Mouse (Mus musculus) heart, embryonic 10.5 days (tissue): ENCODE measurements around the gene Bcat2. TPM values are rescaled to one million over a fixed set of nuclear protein-coding genes. Genes with fewer than 3 reads are reported as not detected.
A peak's percentile ranks its signal among the peaks of the same experiment; 100 is the strongest.

Source experiments
- DNase-seq: peaks from one replicate; pipeline ENCODE4 v3.0.0-alpha.2; 2017; ENCODE audit warnings: low spot score
- H3K27ac ChIP-seq: fragments of 300-500 bp; sonication (generic); 2 replicates; pipeline ENCODE4 v1.5.1; 2016; ENCODE audit warnings: mild to moderate bottlenecking
- H3K27me3 ChIP-seq: fragments of 300-500 bp; sonication (generic); 2 replicates; pipeline ENCODE4 v1.6.1; 2016; ENCODE audit warnings: mild to moderate bottlenecking; ENCODE audit not compliant: poor library complexity, insufficient read depth, severe bottlenecking
- H3K36me3 ChIP-seq: fragments of 300-500 bp; sonication (generic); 2 replicates; pipeline ENCODE4 v1.6.1; 2016; ENCODE audit warnings: mild to moderate bottlenecking, moderate library complexity
- H3K4me1 ChIP-seq: fragments of 300-500 bp; sonication (generic); 2 replicates; pipeline ENCODE4 v1.6.1; 2016; ENCODE audit warnings: mild to moderate bottlenecking
- H3K4me3 ChIP-seq: fragments of 300-500 bp; sonication (generic); 2 replicates; pipeline ENCODE4 v1.5.1; 2016; ENCODE audit warnings: mild to moderate bottlenecking, moderate library complexity
- H3K9me3 ChIP-seq: fragments of 300-500 bp; sonication (generic); 2 replicates; pipeline ENCODE4 v1.6.1; 2016; ENCODE audit warnings: mild to moderate bottlenecking, moderate library complexity
- WGBS: fragments of 180-500 bp; shearing (Covaris S2); methylation state at CpG from one replicate; pipeline ENCODE4 v1.1.7; 2016; 5-methylcytosine and 5-hydroxymethylcytosine counted together
- polyA plus RNA-seq: library from polyadenylated mRNA; unstranded; fragments of >200 nt; fragmentation: Nextera tagmentation; extraction: Ambion mirVana; gene quantifications from 2 replicates; pipeline ENCODE4 v1.2.1, GENCODE M21; 2016

Bcat2 gene
- polyA plus RNA-seq, 1 experiment from 2014 or later, result 76.7 TPM

DNA sequence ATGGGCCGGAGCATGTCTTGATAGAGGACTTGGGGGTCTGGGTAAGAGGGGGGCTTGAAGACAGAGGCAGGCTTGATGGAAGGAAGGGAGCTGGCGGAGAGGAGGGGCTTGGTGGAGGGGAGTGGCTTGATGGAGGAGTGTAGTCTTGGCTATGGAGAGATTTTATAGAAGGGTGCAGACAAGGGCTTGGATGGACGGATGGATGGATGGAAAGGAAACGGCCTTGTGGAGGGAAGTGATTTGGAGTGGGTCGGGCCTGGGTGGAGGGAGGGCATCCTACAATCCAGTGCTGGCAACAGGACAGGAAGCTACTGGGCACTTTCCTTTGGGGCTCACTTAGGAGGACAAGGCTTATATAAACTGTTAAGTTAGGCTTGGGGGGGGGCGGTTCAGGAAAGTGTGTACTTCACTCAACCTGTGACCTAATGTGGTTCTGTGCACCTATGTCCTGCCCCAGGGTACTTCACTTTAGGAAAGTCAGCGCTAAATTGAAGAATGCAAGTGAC, 56.7 kb downstream of the Bcat2 start:
- Histone ChIP-seq H3K4me1 (peaks cover 16% of the 10 kb centered on the region), H3K36me3 (0 out of 2 replicates have a peak, but pooled peaks cover 4% of the 10 kb centered on the region), H3K9me3 (no peaks in the 10 kb centered on the region), H3K27ac (peak overlapping the region; percentile 91; the same call in 1 of the 2 replicates), H3K4me3 (no peak overlapping the region), H3K27me3 (peaks cover 73% of the 10 kb centered on the region)
- WGBS, result 70% methylated on average over 7 of the region's 7 CpGs
- no peak for DNase-seq

DNA sequence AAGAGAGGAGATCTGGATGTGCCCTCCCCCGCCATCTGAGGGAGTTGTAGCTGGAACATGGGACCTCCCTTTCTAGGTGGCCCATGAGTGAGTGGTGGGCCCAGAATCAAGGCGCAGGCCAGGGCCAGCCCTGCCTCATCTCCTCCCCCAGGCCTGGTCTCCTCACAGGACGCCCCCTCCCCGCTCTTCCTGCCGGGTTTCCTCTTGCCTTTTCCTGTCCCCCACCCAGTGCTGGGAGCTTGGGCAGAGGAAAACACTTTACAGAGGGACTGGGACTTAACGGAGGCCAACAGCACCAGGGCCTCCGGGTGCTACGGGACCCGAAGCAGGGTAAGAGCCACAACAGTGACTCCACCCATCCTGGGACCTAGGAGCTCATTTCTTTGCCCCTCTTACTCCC, 57.3 kb downstream of the Bcat2 start, which contains the start of gene Rasip1:
Gene Rasip1 (plus strand): TSS at position 228 of the 400 bp plus-strand sequence.
- peaks cover 19% of the 10 kb centered on the region for H3K4me1 ChIP-seq
- 51% methylated on average over 9 of the region's 9 CpGs for WGBS
- H3K27me3 ChIP-seq, result peaks cover 79% of the 10 kb centered on the region

DNA sequence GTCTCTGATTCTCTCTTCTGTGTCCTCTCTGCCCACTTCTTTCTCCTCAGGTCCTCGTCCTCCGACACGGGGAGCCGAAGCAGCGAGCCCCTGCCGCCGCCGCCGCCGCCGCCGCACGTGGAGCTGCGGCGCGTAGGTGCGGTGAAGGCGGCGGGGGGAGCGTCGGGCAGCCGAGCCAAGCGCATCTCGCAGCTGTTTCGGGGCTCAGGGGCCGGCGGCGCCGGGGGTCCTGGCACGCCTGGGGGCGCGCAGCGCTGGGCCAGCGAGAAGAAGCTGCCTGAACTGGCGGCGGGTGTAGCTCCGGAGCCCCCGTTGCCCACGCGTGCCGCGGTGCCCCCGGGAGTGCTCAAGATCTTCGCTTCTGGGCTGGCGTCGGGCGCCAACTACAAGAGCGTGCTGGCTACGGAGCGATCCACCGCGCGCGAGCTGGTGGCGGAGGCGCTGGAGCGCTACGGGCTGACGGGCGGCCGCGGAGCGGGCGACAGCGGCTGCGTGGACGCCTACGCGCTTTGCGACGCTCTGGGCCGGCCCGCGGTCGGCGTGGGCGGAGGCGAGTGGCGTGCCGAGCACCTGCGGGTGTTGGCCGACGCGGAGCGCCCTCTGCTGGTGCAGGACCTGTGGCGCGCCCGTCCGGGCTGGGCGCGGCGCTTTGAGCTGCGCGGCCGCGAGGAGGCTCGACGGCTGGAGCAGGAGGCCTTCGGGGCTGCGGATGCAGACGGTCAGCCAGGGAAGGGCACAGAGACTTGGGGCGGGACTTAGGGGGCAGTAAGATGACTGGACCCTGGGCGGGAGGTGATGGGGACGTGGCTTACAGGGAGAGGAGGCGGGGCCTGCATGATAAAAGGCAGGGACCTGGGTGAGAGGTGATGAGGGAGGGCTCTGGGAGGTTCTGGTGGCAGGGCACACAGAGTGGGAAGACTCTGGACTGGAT, 58.7 kb downstream of the Bcat2 start:
- 1% methylated on average over 105 of the region's 105 CpGs for WGBS
- DNase-seq, result peak; percentile 91
- peaks cover 25% of the 10 kb centered on the region for H3K4me1 ChIP-seq
- H3K27ac ChIP-seq, result peak overlapping the region; percentile 91
- peak overlapping the region; percentile 75 for H3K4me3 ChIP-seq
- peaks cover 77% of the 10 kb centered on the region for H3K27me3 ChIP-seq
- 0 out of 2 replicates have a peak, but pooled peaks cover 11% of the 10 kb centered on the region for H3K36me3 ChIP-seq
- H3K9me3 ChIP-seq, result no peaks in the 10 kb centered on the region

More for the DNA sequence above, 57.3 kb downstream of the Bcat2 start, which contains the start of gene Rasip1:
- peak within 1 kb of the TSS; percentile 91 for H3K27ac ChIP-seq
- H3K36me3 ChIP-seq, result 0 out of 2 replicates have a peak, but pooled peaks cover 6% of the 10 kb centered on the region
- H3K9me3 ChIP-seq, result no peaks in the 10 kb centered on the region
- no peak for DNase-seq
- peak within 1 kb of the TSS; percentile 75 for H3K4me3 ChIP-seq

DNA sequence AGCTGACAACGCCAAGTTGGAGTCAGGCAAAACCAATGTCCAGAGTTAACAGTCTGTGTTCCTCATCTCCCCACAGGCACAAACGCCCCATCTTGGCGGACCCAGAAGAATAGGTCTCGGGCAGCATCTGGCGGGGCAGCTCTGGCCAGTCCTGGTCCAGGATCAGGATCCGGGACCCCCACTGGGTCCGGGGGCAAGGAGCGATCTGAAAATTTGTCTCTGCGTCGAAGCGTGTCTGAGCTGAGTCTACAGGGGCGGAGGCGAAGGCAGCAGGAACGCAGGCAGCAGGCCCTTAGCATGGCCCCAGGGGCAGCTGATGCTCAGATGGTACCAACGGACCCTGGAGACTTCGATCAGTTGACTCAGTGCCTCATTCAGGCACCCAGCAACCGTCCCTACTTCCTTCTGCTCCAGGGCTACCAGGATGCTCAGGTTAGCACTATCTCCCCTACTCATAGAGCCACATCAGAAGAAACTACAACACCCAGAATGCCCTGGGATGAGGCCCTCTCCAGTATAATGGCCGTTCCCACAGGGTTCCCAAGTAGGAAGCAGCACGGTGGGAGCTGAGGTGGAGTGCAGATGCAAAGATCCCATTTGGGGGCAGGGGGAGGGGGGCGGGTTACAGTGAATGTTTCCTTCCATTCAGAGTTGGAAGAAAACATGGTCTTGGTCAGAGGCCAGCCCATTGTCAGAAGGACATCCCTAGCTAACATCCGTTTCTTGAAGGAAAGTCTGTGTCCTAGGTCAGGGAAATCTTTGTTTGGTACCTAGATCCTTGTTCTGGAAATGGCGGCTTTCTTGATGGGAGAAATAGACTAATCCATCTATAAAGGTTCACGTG, 60.3 kb downstream of the Bcat2 start:
- H3K27ac ChIP-seq, result no peak overlapping the region
- H3K4me1 ChIP-seq, result peaks cover 25% of the 10 kb centered on the region
- H3K36me3 ChIP-seq, result 0 out of 2 replicates have a peak, but pooled peaks cover 12% of the 10 kb centered on the region
- WGBS, result 66% methylated on average over 23 of the region's 23 CpGs
- H3K27me3 ChIP-seq, result peaks cover 62% of the 10 kb centered on the region
- no peaks in the 10 kb centered on the region for H3K9me3 ChIP-seq
- 0 out of 2 replicates have a peak overlapping the region, but pooled peaks have one; percentile 13 for H3K4me3 ChIP-seq
- no peak for DNase-seq

DNA sequence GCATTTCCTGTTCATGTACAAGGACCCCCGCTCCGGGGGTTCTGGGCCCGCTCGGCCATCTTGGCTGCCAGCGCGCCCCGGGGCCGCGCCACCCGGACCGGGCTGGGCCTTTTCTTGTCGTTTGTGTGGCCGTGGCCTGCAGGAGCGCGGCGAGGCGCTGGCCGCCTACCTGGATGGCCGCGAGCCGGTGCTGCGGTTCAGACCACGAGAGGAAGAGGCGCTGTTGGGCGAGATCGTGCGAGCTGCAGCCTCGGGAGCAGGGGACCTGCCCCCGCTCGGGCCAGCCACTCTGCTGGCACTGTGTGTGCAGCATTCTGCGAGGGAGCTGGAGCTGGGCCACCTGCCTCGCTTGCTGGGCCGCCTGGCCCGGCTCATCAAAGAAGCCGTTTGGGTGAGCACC, 62.5 kb downstream of the Bcat2 start:
- WGBS, result 18% methylated on average over 35 of the region's 35 CpGs
- no peak for DNase-seq
- Histone ChIP-seq H3K4me1 (peaks cover 33% of the 10 kb centered on the region), H3K27me3 (peaks cover 42% of the 10 kb centered on the region), H3K27ac (peak overlapping the region; percentile 87), H3K36me3 (peaks cover 26% of the 10 kb centered on the region), H3K4me3 (peak overlapping the region; percentile 54), H3K9me3 (no peaks in the 10 kb centered on the region)

DNA sequence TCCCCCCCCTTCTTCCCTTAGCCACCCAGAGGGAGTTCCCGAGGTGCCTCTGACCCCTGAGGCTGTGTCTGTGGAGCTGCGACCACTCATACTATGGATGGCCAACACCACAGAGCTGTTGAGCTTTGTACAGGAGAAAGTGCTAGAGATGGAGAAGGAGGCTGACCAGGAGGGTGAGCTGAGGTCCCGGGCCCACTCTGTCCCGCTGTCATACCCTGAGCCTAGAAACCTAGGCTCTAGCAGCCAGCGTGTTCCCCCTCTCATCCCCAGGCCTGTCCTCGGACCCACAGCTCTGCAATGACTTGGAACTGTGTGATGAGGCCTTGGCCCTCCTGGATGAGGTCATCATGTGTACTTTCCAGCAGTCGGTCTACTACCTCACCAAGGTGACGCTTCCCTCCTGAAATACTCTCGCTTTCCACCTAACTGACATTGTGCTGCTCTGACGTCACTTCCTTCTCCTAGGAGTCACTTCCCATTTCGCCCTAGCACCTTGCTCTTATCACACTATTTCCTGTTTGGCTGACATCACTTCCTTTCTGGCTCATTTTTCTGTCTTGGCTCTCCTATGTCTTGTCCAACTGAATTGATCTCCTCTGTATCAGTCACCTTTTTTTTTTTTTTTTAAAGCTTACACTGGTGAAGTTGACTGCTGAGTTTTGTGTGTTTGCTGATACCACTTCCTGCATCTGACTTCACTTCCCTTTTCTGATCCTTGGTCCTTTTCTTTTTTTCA, 65.2 kb downstream of the Bcat2 start:
- H3K9me3 ChIP-seq, result no peaks in the 10 kb centered on the region
- DNase-seq, result no peak
- H3K36me3 ChIP-seq, result peaks cover 26% of the 10 kb centered on the region
- H3K27ac ChIP-seq, result no peak overlapping the region; the same call in 1 of the 2 replicates
- peaks cover 19% of the 10 kb centered on the region for H3K27me3 ChIP-seq
- WGBS, result 72% methylated on average over 11 of the region's 11 CpGs
- H3K4me3 ChIP-seq, result no peak overlapping the region
- H3K4me1 ChIP-seq, result peaks cover 45% of the 10 kb centered on the region

DNA sequence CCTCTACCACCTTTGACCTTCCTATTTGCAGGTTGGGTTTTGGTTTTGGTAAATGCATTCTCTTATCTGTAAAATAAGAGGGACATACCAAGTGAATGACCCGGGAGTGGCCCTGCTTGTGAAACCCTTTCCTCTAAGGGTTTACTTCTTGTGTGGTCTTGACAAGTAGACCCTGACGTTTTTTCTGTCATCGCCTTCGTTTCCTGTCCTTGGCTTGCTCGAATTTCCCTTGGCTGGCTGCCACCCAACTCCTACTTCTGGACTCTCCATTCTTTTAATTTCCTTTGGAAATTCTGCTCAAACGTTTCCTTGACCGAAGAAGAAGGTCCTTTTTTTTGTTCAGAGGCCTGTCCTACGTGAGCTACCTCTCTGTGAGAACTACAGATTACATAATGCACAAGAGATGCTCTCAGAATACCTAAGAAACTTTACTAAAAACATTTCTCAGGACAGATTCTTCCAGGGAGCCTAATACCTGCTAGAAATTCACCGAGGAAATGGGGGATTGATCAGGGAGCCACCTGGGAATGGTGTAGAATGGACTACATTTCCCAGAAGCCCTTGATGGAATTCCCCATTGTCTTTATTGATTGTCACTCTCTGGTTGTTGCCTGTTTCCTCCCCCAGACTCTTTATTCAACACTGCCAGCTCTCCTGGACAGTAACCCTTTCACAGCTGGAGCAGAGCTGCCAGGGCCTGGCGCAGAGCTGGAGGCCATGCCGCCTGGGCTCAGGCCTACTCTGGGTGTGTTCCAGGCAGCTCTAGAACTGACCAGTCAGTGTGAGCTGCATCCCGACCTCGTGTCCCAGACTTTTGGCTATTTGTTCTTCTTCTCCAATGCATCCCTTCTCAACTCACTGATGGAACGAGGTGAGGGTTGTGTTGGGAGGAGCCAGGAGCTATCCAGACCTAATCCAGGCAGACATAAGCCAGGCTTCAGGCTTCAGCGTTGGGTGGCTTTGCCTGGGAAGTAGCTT, 66.0 kb downstream of the Bcat2 start:
- H3K9me3 ChIP-seq, result no peaks in the 10 kb centered on the region
- H3K4me1 ChIP-seq, result peaks cover 46% of the 10 kb centered on the region
- WGBS, result 68% methylated on average over 15 of the region's 15 CpGs
- H3K36me3 ChIP-seq, result peaks cover 23% of the 10 kb centered on the region
- peak overlapping the region; percentile 66 for H3K27ac ChIP-seq
- no peak overlapping the region for H3K4me3 ChIP-seq
- peaks cover 23% of the 10 kb centered on the region for H3K27me3 ChIP-seq
- DNase-seq, result no peak

DNA sequence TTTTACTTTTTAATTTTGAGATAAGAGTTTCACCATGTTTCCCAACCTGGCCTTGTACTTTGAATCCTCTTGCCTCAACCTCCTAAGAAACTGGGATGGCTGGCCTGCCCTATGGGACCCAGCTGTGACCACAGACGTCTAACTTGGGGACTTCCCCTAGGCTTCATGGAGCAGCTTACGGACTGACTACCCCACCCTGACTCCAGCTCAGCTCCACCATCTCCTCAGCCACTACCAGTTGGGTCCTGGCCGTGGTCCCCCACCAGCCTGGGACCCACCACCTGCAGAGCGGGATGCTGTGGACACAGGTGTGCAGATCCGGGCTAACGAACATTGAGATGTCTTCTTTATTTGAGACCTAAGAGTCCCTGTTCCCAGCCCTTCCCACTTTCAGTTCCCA, 67.8 kb downstream of the Bcat2 start:
- Histone ChIP-seq H3K4me3 (no peak overlapping the region), H3K36me3 (peaks cover 18% of the 10 kb centered on the region), H3K4me1 (peaks cover 55% of the 10 kb centered on the region), H3K27ac (no peak overlapping the region), H3K9me3 (no peaks in the 10 kb centered on the region), H3K27me3 (peaks cover 8% of the 10 kb centered on the region; the same call in 1 of the 2 replicates)
- DNase-seq, result no peak
- 90% methylated on average over 6 of the region's 6 CpGs for WGBS

DNA sequence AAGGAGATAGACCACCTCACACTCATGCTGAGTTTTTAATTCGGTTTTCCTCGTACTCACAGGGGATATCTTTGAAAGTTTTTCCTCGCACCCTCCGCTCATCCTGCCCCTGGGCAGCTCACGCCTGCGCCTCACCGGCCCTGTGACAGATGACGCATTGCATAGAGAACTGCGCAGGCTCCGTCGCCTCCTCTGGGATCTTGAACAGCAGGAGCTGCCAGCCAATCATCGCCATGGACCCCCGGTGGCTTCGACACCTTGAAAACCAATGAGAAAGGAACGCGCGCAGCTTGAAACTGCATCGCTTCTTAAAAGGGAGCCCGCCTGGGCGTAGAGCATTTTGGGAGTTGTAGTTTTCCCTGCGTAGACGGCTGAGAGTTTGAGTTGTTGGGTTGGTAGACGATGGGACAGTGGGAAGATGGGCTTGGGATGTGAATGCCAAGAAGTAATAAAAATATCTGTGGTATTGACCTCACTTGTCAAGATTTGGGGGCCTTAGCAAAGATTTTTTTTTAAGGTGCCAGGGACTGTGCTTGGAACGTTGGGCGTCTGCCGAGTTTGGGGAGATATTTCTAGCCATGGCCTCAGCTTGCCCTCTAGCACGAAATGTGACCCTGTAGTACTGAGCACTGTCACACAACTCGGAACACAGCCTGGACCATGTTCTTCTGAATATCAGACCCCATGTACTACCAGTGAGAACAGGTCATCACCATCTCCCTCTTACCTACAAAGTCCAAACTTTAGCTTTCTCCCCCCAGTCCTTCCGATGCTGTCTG, 68.9 kb downstream of the Bcat2 start:
- peak; percentile 98 for DNase-seq
- Histone ChIP-seq H3K36me3 (peaks cover 14% of the 10 kb centered on the region), H3K4me1 (peaks cover 63% of the 10 kb centered on the region), H3K4me3 (peak overlapping the region; percentile 38), H3K9me3 (no peaks in the 10 kb centered on the region), H3K27me3 (peaks cover 8% of the 10 kb centered on the region; the same call in 1 of the 2 replicates), H3K27ac (peak overlapping the region; percentile 75)
- WGBS, result 25% methylated on average over 29 of the region's 29 CpGs
